In the genomic region with DNA sequence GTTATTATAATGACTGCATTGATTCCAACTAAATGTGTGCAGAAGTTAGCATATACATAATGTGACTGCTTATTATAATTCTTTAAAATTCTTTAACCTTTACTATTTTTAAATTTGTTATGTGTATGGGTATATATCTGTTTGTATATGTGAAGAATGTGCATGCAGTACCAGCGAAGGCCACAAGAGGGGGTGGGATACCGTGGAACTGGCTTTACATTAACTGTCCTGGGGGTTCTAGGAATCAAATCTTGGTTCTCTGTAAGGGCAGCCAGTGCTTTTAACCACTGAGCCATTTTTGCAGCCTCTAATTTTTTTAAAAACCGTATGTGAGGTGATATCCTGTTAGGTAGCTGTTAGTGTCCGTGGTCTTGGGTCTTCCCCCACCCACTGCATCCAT, we compare ENCODE assay signal across 13 mouse cellular contexts. TPM values are rescaled to one million over a fixed set of nuclear protein-coding genes. Genes with fewer than 3 reads are reported as not detected.
DNase-seq lines count a peak whose midpoint lies in the region; ATAC-seq and TF ChIP-seq lines count a peak whose summit lies in the region.
"Had no signal": no experiment of that assay in that cellular context is flagged by ENCODE, and none has a peak within 500 bp of the region (broad histone marks: within the 10 kb centered on the region; RNA-seq: fewer than 3 reads in every experiment).

No protein-coding gene starts in this region.

- TF ChIP-seq POLR2A in heart, adult 2 months (IDR thresholded peaks at IDR 0.05; ENCODE audit: insufficient read depth, low read depth, low read length) = no peak
- no peak for TF ChIP-seq POLR2A in brain, embryonic 14.5 days (IDR thresholded peaks at IDR 0.05; ENCODE audit: borderline replicate concordance, extremely low read depth, insufficient read depth, insufficient read length, poor library complexity, severe bottlenecking)
- no peak for TF ChIP-seq POLR2A in small intestine, adult 2 months (IDR thresholded peaks at IDR 0.05; ENCODE audit: low read depth, low read length)

- no peak for TF ChIP-seq EP300 in heart, adult 2 months (IDR thresholded peaks at IDR 0.05; ENCODE audit: insufficient read depth, low read depth, low read length)
- TF ChIP-seq EP300 in lung, postnatal 0 days (IDR thresholded peaks at IDR 0.05) = no peak

- intact Hi-C loops in heart, adult 2 months (cut with DNase I) = no loop called here
- intact Hi-C loops in heart, postnatal 10 days (cut with DNase I) = no loop called here
- intact Hi-C loops in heart, postnatal 36 days (cut with DNase I) = no loop called here

- TF ChIP-seq CTCF in heart, adult 2 months (IDR thresholded peaks at IDR 0.05) = peak; percentile 55
- peak; percentile 44 for TF ChIP-seq CTCF in lung, postnatal 0 days (IDR thresholded peaks at IDR 0.05)
- TF ChIP-seq CTCF in brain, embryonic 14.5 days (IDR thresholded peaks at IDR 0.05; ENCODE audit: borderline replicate concordance, extremely low read depth, insufficient read depth, insufficient read length) = peak; percentile 58; the same call in 1 of the 2 replicates
- TF ChIP-seq CTCF in small intestine, adult 2 months (IDR thresholded peaks at IDR 0.05; ENCODE audit: extremely low read depth, insufficient read length, insufficient replicate concordance, low read depth, low read length) = peak; percentile 15; the same call in 1 of the 2 replicates

- H3K9ac ChIP-seq in heart, adult 2 months (ENCODE audit: low read depth, low read length) = no peak overlapping the region
- H3K9ac ChIP-seq in lung, postnatal 0 days (replicated peaks; ENCODE audit: low read depth) = no peak overlapping the region
- H3K9ac ChIP-seq: lung, embryonic 15.5 days had no signal

- no peak for DNase-seq in heart, adult 2 months
- DNase-seq in heart, postnatal 10 days = no peak
- no peak for DNase-seq in lung, postnatal 0 days (ENCODE audit: low spot score)
- no peak for DNase-seq in lung, postnatal 10 days
- no peak for DNase-seq in brain, embryonic 14.5 days (ENCODE audit: low read depth)
- DNase-seq in heart, postnatal 36 days = no peak
- no peak for DNase-seq in spleen, postnatal 36 days (ENCODE audit: low spot score in 2 of 2)
- DNase-seq: adrenal gland, adult 8-10 months; kidney, adult 11 months; layer of hippocampus, postnatal 36 days had no signal

- H3K36me3 ChIP-seq in heart, adult 2 months (ENCODE audit: control insufficient read depth, insufficient read depth, low read length) = no peaks in the 10 kb centered on the region
- no peaks in the 10 kb centered on the region for H3K36me3 ChIP-seq in lung, postnatal 0 days (ENCODE audit: insufficient read depth, low read length)
- H3K36me3 ChIP-seq in small intestine, adult 2 months (ENCODE audit: control insufficient read depth, insufficient read depth, low read length) = no peaks in the 10 kb centered on the region
- H3K36me3 ChIP-seq: lung, embryonic 15.5 days had no signal

- no peaks in the 10 kb centered on the region for H3K4me1 ChIP-seq in heart, adult 2 months (ENCODE audit: control insufficient read depth, insufficient read depth, low read length)
- no peaks in the 10 kb centered on the region for H3K4me1 ChIP-seq in lung, postnatal 0 days (ENCODE audit: insufficient read depth, low read depth, low read length)
- H3K4me1 ChIP-seq in small intestine, adult 2 months (ENCODE audit: control insufficient read depth, insufficient read depth, insufficient read length, low read length) = no peaks in the 10 kb centered on the region
- H3K4me1 ChIP-seq: lung, embryonic 15.5 days had no signal

- ATAC-seq in lung, postnatal 0 days = no peak
- ATAC-seq: forebrain, embryonic 14.5 days had no signal

- H3K4me2 ChIP-seq in lung, postnatal 0 days (replicated peaks; ENCODE audit: low read depth, low read length) = no peak overlapping the region
- H3K4me2 ChIP-seq: lung, embryonic 15.5 days had no signal

- 68% methylated on average over 4 of the region's 4 CpGs for WGBS in heart, adult 2 months
- WGBS in lung, postnatal 0 days = 64% methylated on average over 4 of the region's 4 CpGs
- 64% methylated on average over 4 of the region's 4 CpGs for WGBS in small intestine, adult 2 months

- no peak overlapping the region for H3K4me3 ChIP-seq in heart, adult 2 months
- no peak overlapping the region for H3K4me3 ChIP-seq in lung, postnatal 0 days (ENCODE audit: low read depth, low read length)
- H3K4me3 ChIP-seq in small intestine, adult 2 months (ENCODE audit: low read depth, low read length) = no peak overlapping the region
- H3K4me3 ChIP-seq: lung, embryonic 15.5 days had no signal

- no peaks in the 10 kb centered on the region for H3K9me3 ChIP-seq in lung, postnatal 0 days (ENCODE audit: low read length)
- H3K9me3 ChIP-seq: lung, embryonic 15.5 days had no signal

- no peak overlapping the region for H3K27ac ChIP-seq in heart, adult 2 months
- no peak overlapping the region for H3K27ac ChIP-seq in lung, postnatal 0 days (ENCODE audit: low read length)
- H3K27ac ChIP-seq in small intestine, adult 2 months (ENCODE audit: insufficient read depth, low read depth, low read length) = no peak overlapping the region
- H3K27ac ChIP-seq: lung, embryonic 15.5 days had no signal

- H3K27me3 ChIP-seq in heart, adult 2 months (ENCODE audit: control insufficient read depth, insufficient read depth, low read length) = peaks cover 2% of the 10 kb centered on the region
- peaks cover 9% of the 10 kb centered on the region for H3K27me3 ChIP-seq in lung, postnatal 0 days (replicated peaks; ENCODE audit: insufficient read depth, low read length)
- H3K27me3 ChIP-seq in small intestine, adult 2 months (ENCODE audit: control insufficient read depth, insufficient read depth, low read length) = peaks cover 4% of the 10 kb centered on the region; the same call in 1 of the 2 replicates

- no peaks in the 10 kb centered on the region for H3K79me2 ChIP-seq in heart, adult 2 months (replicated peaks; ENCODE audit: control insufficient read depth, insufficient read depth, low read length)

RNA-seq across cellular contexts. Expression of gene Dpysl4, which starts 5.1 kb away (rescaled TPM):
- 1 to 10 TPM; 2.8 to 3.9 TPM for total RNA-seq in heart, adult 2 months (2021)
- polyA plus RNA-seq in heart, adult 2 months (2012; rRNA removed) = 10.5 and 11.0 TPM in 2 replicates
- total RNA-seq in heart, postnatal 10 days (2021) = 1 to 10 TPM; 2.8 to 3.3 TPM
- 0.54 and 1.1 TPM in 2 replicates for polyA plus RNA-seq in lung, postnatal 0 days (2015; fragmentation: Nextera tagmentation; extraction: Ambion mirVana)
- polyA plus RNA-seq in brain, embryonic 14.5 days (2012; rRNA removed) = 192 and 195 TPM in 2 replicates
- polyA plus RNA-seq in small intestine, adult 2 months (2012; rRNA removed) = 0.58 and 0.65 TPM in 2 replicates
- 1 to 10 TPM; 5.0 to 6.4 TPM for total RNA-seq in heart, postnatal 36 days (2021)

Comparison
In these comparisons a context has a peak if more than half of its experiments do, and no peak if none do; other contexts are left out.
1. RNA of gene Dpysl4, which starts 5.1 kb away (polyA plus RNA-seq): 192 to 195 TPM in brain, embryonic 14.5 days; 10.5 to 11.0 TPM in heart, adult 2 months, 0.58 to 0.65 TPM in small intestine, adult 2 months and 0.54 to 1.1 TPM in lung, postnatal 0 days; every median in the first group is over 10 times any median in the second.
2. Peak in every context shown above with its lines, with median percentiles within 50 percentile points of each other: CTCF ChIP-seq.